Mouse (Mus musculus): ENCODE measurements at regions not wholly inside any gene's neighbourhood (a gene's known extent, or its start where the extent isn't known, plus 50 kb on each side); places are given as distances from the start of the nearest gene placed in this dataset.

DNA sequence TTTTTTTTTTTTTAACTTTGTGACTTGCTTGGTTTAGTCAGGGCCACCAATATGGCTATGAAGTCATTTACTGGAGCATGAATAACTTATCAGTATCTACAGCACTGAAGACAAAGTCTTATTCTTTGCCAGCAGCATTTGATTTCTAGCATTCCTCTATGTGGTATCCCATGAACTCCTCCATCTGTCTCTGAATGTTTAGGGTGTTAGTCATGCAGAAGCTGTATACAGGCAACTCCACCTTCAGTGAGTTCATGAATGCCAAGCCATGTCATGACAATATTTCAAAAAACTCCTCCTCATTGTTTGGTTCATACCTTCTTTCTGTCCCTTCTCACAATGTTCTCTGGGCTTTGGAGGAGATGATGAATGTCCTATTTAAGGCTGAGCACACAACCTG is 1438.4 kb upstream of the A1bg start:
- DNase-seq (ENCODE audit: low spot score in 2 of 2), result no peak

DNA sequence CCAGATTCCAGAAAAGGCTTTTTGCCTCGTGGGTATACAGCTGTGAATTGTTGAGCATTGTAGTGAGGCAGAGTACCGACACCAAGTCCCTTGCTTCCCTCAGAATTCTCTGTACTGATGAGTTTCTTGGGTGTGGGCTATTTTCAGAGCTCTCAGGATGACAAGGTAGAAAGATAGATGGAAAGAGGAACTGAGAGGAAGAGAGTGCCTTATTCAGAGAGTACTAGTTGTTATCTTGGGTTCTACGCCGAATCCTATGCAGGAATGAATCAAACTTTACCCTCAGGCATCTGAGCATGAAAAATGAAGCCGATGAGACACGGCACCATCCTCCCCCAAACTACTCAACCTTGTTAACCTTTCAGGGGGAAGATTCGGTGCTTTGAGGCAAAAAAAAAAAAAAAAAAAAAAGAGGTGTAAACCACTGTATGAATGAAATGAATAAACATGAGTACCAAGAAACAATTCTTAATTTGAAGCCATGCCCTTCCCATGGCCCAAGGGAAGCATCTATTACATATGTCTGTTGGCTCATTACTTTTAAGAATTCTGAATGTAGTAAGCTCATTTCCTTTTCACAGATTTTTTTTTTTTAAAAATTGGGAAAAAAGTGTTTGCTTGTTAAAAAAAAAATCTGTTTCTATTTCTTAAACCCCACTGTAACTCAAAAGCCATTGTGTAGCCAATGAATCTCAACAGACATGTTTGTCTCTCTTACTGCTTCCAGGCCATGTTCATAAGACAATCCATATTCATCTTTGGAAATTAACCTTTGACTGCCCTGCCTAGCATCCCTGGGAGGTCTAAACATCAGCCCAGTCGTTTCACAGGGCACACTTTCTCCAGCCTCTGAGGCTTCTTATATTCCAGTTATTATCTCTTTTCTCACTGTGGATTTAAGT is 1435.8 kb upstream of the A1bg start:
- no peak for DNase-seq (ENCODE audit: low spot score in 2 of 2)

DNA sequence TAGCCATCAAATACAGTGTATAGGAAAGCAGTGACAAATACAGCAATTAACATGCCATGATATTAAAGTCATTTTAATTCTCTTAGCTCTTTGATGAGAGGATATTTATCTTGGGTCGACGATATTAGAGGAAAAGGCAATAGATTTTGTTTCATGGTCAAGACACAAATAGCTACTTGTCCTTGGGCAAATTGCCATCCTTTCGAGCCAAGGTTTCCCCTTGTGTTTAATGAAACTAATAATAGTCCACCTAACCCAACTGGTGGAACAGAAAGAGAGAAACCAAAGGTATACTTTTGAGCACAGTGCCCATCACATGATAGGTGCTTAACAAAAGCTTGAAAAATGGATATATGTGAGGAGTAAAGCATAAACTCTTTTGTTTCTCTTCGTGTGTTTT is 1431.0 kb upstream of the A1bg start:
- DNase-seq (ENCODE audit: low spot score in 2 of 2), result peak in 1 of 2 experiments; percentile 40

DNA sequence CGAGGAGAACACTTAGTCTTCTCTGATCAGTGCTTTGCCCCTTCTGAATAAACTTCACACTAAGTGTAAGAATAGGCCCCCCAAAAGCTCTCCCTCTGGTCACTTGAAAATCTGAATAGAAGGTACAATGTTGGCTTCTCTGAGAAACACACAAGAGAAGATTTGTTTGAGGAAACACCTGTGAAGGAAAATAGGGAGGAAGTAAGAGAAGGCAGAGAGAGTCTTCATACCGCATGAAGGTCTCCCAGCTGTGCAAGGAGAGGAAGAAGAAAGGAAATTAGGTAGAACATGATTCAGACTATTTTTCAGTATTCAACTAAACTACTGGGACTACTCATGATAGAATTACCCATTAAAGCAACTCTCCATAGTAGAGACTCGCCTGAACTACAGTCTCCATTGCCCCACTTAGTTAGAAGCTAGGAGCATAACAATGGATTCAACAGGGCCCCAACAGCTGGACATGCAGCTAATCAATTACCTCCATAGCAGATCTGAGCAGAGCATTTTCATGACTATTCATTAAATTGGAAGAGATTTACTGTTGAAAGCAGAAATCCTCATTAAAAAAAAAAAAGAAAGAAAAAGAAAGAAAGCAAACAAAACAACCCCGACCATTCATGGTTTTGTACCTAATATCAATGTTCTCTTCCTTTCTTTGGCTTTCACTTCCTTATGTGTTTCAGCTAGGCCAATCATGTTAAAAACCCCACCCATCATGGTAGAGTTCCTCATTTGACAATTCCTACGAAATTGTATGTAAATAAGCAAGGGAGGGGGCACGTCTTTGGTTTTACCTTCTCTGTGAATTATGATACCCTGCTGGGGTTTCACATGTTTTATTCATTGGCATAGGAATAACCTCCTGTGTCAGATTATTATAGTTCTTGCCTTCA is 1428.3 kb upstream of the A1bg start:
- no peak for DNase-seq (ENCODE audit: low spot score in 2 of 2)

DNA sequence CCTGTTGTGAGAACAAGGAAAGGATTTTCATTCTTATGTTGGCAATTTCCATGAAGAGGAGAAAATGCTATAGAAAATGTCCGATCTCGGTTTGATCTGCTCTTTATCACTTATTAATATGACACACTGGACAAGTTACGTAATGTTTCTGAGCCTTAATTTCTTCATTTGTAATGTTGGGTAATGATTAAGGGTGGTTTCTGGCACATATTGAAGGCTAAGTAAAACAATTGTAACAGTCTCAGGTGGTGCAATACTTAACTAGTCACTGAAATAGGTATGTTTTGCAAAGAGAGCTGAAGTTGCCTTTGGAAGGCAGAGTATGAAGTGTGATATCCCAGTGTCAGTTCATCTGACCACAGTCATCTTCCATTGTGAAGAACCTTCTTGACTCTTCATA is 1427.2 kb upstream of the A1bg start:
- no peak for DNase-seq (ENCODE audit: low spot score in 2 of 2)

DNA sequence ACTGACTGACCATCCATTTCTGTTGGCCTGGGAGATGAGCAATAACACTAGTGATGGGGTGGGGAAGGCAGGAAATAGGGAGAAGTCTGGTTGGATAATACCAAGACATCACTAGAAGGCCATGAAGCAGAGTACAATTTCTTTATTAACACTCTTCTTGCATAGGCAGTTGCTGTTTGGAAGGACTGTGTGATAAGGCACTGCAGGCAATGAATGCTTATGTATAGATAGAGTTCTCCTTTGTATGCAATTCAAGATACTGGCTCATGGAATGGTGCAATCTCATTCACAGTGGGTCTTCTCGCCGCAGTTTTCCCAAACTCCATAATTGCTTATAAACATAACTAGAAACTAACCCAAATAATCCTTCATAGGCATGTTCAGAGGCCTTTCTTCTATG is 1426.1 kb upstream of the A1bg start:
- DNase-seq (ENCODE audit: low spot score in 2 of 2), result no peak

DNA sequence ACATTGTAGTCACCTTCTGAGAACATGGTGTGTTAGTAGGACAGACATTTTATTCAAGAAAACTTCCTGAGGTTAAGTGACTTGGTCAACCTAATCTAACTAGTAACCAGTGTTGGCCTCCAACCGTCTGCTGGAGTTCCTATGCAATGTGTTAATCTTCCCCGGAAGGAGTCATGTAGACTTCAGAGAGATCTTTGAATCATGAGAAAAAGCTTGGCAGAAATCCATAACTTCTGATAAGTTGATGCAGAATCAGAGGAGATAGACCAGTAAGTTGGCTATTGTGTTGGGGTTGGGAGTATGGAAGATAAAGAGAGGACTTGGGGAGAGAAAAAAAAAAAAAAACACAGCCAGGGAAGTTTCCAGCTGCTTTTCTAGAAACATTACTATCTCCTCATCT is 1424.9 kb upstream of the A1bg start:
- DNase-seq (ENCODE audit: low spot score in 2 of 2), result no peak

DNA sequence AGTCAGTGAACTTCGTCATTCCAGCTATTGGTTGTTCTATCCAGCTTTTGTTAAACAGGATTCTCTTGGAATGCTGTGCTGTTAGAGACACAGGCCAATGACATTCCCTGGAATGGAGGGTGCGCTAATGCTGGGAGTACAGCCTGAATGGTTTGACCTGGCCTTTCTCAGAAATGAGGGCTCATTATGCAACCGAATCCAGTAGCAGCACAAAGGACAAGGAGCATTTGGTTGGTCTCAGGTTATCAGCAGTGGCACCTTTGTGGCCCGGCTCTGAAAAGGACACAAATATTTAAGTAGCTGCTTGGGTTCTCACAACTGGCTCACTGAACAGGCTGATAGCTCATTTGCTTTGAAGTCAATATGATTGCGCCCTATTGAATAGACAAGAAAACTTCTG is 1423.1 kb upstream of the A1bg start:
- DNase-seq (ENCODE audit: low spot score in 2 of 2), result no peak

DNA sequence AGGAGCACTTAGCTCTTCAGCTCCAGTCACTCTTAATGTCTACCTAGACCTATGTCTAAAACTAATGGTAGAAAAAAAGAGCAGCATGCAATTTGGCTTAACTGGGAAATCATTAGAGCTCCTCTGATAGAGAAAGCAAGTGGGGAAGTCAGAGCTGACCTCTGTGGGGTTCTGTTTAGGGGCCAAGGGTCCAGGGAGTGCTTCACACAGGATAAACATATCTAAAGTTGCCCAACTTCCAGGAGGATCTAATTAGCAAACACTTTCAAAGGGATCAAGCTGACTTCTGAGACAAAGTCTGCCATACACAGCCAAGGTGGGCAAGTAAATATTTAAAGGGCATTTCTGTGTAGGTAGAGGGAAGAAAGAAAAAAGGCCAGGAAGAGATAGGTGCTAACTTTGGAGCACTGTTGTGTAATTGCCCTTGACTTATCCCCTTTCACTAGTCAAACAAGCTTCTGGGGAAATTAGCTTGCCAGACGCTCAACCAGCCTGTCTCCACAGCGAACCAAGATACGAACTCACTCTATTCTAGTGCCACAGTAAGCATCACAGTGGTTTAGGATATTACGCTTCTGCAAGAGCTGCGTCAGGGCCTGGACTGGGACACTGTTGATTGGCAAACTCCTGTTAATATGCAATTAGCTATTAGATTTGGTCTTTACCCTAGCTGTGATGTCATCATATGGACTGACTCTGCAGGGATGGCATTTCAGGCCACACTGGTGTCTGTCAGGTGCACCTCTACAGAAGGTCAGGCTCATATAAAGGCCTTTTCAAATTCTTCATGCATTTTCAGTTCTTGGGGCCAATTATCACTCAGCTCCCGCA is 1413.9 kb upstream of the A1bg start:
- no peak for DNase-seq (ENCODE audit: low spot score in 2 of 2)

DNA sequence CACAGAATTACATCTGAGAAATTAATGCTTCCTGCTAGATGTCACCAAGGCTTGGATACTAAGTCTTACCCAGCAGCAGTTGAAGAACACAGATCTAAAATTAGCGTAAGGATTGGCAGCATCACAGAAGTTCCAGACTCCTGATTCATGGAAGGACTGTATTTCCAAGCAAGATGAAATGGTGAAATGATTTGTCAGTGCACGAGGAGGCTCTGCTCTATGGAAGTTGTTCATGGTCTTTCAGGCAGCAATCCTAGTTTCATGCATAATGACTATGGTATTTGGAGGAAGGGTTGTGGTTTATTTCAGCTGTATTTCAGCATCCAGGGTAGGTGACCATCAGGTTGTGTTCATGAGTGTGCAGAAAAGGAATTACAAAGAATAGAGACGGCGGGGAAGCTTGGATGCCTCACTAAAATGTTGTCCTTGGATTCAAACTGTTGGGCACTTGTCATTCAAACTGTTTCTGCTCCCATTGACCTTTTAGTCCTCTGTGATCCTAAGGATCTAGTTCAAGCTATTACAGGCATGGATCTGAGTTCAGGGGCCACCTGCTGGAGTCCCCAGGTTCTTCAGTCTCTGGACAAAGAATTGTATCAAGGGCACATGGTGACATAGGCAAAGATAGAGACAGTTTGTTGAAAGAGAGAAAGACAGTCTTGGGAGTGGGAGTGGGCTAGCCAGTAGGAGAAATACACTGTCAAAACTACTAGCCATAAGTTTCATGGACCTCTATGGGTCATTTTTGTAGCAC is 1411.6 kb upstream of the A1bg start:
- no peak for DNase-seq (ENCODE audit: low spot score in 2 of 2)

DNA sequence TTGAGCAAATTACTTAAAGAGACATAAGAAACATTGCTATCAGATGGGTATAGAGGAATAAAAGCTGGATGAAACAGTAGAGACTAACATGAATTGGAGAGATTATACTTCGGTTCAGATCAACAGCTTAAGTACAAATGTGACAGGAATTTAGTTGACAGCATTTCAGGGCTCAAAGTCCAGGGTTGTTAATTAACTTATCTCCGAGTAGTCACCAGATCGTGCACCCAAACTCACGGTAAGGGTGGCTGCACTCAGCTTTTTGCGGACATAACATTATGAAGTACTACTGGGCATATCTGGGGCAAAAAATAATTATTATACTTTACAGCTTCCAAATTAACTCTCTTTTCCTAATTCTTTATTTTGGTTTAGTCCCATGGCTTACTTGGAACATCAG is 1409.3 kb upstream of the A1bg start:
- DNase-seq (ENCODE audit: low spot score in 2 of 2), result no peak

DNA sequence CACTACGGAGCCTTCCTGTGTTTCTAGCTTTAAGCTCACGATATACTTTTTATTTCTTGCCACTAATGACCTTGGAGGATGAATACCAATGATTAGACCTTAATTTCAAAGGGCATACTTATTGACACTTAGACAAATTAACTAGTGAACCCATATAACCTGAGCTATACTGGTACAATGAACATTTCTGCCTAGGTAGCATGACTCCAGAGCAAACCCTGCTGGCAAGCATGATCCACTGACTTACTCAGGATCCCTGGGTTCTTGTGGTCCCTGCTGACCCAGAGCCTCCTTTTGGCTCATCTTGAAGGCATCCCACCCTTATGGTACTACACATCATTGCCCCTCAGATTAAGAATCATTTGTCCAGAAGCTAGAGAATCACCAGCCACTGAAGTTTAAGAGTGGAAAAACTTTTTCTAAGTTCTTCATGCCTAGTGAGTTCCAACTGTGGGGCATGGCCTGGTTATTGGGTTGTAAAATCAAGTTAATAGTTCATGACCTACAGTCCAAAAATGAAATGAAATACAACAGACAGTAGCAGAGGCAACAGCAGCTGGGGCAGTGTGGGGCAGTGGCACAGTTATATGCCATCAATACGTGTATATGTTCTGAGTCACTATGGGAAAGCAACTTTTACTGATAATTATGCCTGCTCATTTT is 1408.5 kb upstream of the A1bg start:
- no peak for DNase-seq (ENCODE audit: low spot score in 2 of 2)

DNA sequence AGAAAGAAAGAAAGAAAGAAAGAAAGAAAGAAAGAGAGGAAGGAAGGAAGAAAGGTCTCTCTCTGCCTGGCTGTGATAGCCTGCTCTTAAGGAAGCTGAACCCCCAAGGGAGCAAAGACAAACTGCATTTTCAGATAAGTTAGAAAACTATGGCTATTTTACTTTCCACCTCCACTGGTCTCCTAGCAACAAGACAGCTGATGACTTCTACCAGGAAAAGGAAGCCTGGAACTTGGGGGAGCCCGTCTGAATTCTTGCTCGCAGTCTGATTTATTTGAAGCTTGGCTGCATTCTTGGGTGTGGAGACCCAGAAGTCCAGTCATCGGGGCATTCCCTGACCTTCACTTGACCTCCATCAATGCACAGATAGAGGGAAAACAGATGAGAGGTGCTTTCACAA is 1406.1 kb upstream of the A1bg start:
- peak in 1 of 2 experiments; percentile 19 for DNase-seq (ENCODE audit: low spot score in 2 of 2)

DNA sequence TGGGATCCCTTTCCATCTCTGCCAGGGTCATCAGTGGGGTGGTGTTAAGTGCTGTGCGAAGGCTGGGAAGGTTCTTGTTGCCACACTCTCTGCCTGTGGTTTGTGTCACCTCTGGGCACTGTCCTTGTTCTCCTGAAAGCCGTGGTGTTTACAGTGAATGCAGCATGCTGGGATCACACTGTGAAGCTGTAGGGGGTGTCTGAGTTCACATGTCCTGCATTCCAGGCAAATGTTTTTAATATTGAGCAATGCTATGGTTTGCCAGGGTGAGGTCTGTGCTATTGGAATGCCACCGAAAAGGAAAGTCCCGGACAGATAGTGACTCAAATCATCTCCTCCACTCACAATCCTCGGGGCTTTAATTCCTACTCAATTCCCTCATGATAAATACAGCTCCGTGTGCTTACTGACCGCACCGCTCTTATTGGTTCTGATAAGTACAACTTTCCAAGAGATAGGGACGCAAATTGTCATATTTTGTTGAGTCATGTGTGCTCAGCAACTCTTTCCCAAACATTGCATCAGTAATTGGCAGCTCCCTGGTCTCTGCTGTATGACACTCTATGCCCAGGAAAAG is 1405.6 kb upstream of the A1bg start:
- DNase-seq (ENCODE audit: low spot score in 2 of 2), result peak in 1 of 2 experiments; percentile 42

DNA sequence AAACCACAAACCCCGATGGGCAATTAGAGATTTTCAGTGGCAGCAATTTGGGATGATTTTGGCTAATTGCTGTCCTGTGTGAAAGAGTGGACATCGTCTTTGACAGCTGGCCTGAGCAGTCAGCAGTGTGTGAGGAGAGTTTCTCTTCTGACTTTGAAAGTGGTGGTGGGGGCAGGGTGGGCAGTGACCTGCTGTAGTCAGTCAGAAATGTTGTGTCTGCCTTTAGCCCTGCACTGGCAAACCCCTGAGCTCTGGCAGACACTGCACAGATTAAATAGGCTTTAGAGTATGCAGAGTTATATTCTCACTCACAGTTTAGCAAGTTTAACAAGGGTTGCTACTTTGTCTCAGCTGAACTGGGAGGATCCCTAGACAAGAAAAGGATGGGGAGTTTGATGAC is 1404.7 kb upstream of the A1bg start:
- no peak for DNase-seq (ENCODE audit: low spot score in 2 of 2)

DNA sequence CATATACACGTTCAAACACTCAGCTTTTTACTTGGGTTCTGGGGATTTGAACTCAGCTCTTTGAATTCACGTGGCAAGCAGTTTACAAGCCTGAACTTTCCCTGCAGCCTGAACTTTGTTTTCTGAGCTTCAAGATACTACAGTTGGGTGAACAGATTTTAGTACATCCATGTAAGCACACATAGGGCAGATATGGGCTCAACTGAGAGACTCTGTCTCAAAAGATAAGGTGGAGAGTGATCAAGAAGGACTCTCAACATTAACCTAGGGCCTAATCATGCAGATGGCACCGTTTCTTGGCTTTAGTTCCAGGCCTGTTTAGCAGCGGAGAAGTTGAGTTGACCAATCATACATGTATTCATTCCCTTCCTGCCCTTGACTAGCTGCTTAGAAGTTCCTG is 1403.7 kb upstream of the A1bg start:
- DNase-seq (ENCODE audit: low spot score in 2 of 2), result no peak

DNA sequence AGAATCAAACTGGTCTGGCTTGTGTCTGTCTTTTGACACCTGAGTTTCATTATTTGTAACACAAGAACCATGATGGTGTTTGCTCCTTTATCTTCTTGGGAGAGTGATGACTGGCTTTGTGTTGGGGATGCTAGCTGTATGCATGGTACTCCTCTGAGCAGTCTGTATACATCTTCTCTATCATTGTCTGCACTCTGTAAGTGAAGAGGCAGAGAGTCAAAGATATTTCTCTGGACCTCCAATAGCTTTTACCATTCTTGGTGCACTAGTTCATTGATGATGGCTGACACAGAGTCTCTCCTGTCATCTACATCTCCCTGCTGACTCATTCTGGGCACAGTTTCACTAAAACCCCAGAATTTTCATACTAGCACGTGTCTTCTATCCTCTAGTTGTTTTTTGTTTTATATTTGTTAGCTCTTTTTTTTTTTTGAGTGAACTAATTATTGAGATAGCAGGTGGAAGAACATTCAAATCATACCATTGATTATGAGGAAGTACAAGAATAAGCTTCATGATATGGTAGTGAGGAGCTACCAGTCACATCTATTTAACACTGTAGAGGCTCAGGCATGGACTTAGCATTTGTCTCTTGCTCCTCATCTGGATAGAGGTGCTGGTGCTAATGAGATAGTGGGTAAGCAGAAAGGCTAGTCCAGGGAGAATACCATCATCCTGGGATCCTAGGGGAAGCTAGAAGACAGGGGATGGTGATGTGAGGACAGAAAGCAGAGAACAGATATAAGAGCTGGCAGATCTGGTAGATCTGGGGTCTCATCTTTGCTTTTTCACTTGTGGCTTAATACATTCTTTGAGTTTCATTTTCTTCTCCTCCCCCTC is 1402.9 kb upstream of the A1bg start:
- DNase-seq (ENCODE audit: low spot score in 2 of 2), result no peak

DNA sequence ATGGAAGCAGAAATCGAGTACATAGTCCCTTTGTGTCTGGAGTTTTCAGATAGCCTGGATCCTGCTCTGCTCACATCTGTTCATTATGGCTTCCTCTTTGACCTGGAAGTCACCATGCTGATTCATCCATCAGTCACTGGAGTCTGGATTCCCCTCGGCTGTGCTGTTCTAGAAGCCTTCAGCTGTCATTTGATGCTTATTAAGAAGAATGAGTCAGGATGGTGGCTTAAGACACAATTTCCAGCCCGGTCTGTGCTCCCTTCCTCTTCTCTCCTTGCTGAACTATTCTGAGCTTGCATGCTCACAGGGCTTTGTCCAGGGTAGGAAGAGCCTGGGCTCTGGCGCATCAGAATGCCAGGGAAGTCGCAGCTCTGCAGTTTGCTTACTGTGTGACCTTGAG is 1398.2 kb upstream of the A1bg start:
- DNase-seq (ENCODE audit: low spot score in 2 of 2), result peak in 1 of 2 experiments; percentile 25

DNA sequence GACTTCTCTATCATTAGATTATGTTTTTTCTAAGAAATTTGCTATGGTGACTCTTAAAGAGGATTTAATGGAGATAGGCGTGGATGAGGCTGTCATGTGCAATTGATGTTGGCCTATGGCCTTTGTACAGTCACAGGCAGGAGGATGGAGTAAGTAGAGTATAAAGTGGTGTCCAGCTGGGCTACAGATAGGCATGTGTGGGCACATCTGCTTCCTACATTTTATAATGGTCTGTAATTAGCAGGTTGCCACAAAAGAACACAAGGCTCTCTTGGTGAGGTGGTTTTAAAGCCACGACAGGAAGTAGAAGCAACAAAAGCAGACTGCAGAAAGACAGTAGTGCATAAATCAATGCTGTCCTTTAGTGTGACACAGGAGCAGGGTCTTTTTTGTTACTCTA is 1391.6 kb upstream of the A1bg start:
- DNase-seq (ENCODE audit: low spot score in 2 of 2), result no peak
